Mouse (Mus musculus) stomach, embryonic 14.5 days (tissue): ENCODE measurements around the gene Nell1. TPM values are rescaled to one million over a fixed set of nuclear protein-coding genes. Genes with fewer than 3 reads are reported as not detected.

ENCODE experiments used
- ATAC-seq: fragments of 200-750 bp; cut with Nextera tagmentation; 2 replicates; pipeline ENCODE4 v1.8.0; 2017; ENCODE audit warnings: low read depth, moderate TSS enrichment; ENCODE audit not compliant: insufficient number of reproducible peaks, insufficient read depth, low FRiP score
- H3K27ac ChIP-seq: fragments of 300-500 bp; sonication (generic); 2 replicates; pipeline ENCODE4 v1.5.1; 2014; ENCODE audit warnings: mild to moderate bottlenecking, low read length, moderate library complexity, mixed read lengths
- H3K27me3 ChIP-seq: fragments of 300-500 bp; sonication (generic); 2 replicates; pipeline ENCODE4 v1.6.1; 2014; ENCODE audit warnings: low read length, control low read depth, mixed read lengths; ENCODE audit not compliant: control insufficient read depth, insufficient read depth
- H3K36me3 ChIP-seq: fragments of 300-500 bp; sonication (generic); 2 replicates; pipeline ENCODE4 v1.6.1; 2014; ENCODE audit warnings: mild to moderate bottlenecking, control low read depth, low read length, moderate library complexity, mixed read lengths; ENCODE audit not compliant: control insufficient read depth, insufficient read depth
- H3K4me1 ChIP-seq: fragments of 300-500 bp; sonication (generic); 2 replicates; pipeline ENCODE4 v1.6.1; 2014; ENCODE audit warnings: low read length, control low read depth, mixed read lengths; ENCODE audit not compliant: control insufficient read depth, insufficient read depth
- H3K4me2 ChIP-seq: fragments of 300-500 bp; sonication (generic); replicated peaks from 2 replicates; pipeline ENCODE4 v1.6.1; 2014; ENCODE audit warnings: low read depth, low read length, control low read depth
- H3K4me3 ChIP-seq: fragments of 300-500 bp; sonication (generic); 2 replicates; pipeline ENCODE4 v1.5.1; 2014; ENCODE audit warnings: low read depth, low read length, control low read depth
- H3K9ac ChIP-seq: fragments of 300-500 bp; sonication (generic); replicated peaks from 2 replicates; pipeline ENCODE4 v1.6.1; 2014; ENCODE audit warnings: low read depth, mild to moderate bottlenecking, control low read depth, low read length, moderate library complexity, mixed read lengths
- H3K9me3 ChIP-seq: fragments of 300-500 bp; sonication (generic); 2 replicates; pipeline ENCODE4 v1.6.1; 2016; ENCODE audit warnings: low read depth, low read length, control low read depth; ENCODE audit not compliant: control insufficient read depth
- WGBS: fragments of 180-500 bp; shearing (Covaris S2); extraction: QIAGEN DNeasy Blood & Tissue Kit; methylation state at CpG from one replicate; pipeline ENCODE4 v1.1.7; 2014; 5-methylcytosine and 5-hydroxymethylcytosine counted together
- polyA plus RNA-seq: library from polyadenylated mRNA; unstranded; fragments of >200 nt; fragmentation: Nextera tagmentation; extraction: Ambion mirVana; gene quantifications from 2 replicates; pipeline ENCODE4 v1.2.1, GENCODE M21; 2014

Nell1 gene
- polyA plus RNA-seq, 1 experiment from 2014 or later = 7.3 TPM

- no peaks in the 10 kb centered on the region for H3K4me1 ChIP-seq
- 93% methylated on average over 8 of the region's 8 CpGs for WGBS
- no peak for ATAC-seq
- H3K36me3 ChIP-seq = no peaks in the 10 kb centered on the region
- H3K9me3 ChIP-seq = no peaks in the 10 kb centered on the region
- no peak overlapping the region for H3K4me3 ChIP-seq
- H3K9ac ChIP-seq = no peak overlapping the region
- H3K27ac ChIP-seq = no peak overlapping the region
- no peak overlapping the region for H3K4me2 ChIP-seq
- H3K27me3 ChIP-seq = no peaks in the 10 kb centered on the region
These were observed 11.3 kb downstream of the Nell1 start for GRCm38 (mm10) chr7:49985947-49986346.

GRCm38 (mm10) chr7:49999321-49999720 lies 24.7 kb downstream of the Nell1 start:
- 63% methylated on average over 4 of the region's 4 CpGs for WGBS
- no peaks in the 10 kb centered on the region for H3K36me3 ChIP-seq
- no peak overlapping the region for H3K27ac ChIP-seq
- no peak overlapping the region for H3K4me2 ChIP-seq
- no peaks in the 10 kb centered on the region for H3K4me1 ChIP-seq
- H3K27me3 ChIP-seq = no peaks in the 10 kb centered on the region
- H3K4me3 ChIP-seq = no peak overlapping the region
- ATAC-seq = no peak
- no peak overlapping the region for H3K9ac ChIP-seq
- no peaks in the 10 kb centered on the region for H3K9me3 ChIP-seq

GRCm38 (mm10) chr7:50005268-50005667 lies 30.6 kb downstream of the Nell1 start:
- H3K9ac ChIP-seq = no peak overlapping the region
- H3K9me3 ChIP-seq = no peaks in the 10 kb centered on the region
- H3K4me1 ChIP-seq = no peaks in the 10 kb centered on the region
- no peaks in the 10 kb centered on the region for H3K36me3 ChIP-seq
- ATAC-seq = no peak
- 78% methylated on average over 2 of the region's 2 CpGs for WGBS
- H3K4me3 ChIP-seq = no peak overlapping the region
- H3K27ac ChIP-seq = no peak overlapping the region
- no peaks in the 10 kb centered on the region for H3K27me3 ChIP-seq
- H3K4me2 ChIP-seq = no peak overlapping the region

- no peak for ATAC-seq
These were observed 60.8 kb downstream of the Nell1 start for GRCm38 (mm10) chr7:50035187-50036153.

DNA sequence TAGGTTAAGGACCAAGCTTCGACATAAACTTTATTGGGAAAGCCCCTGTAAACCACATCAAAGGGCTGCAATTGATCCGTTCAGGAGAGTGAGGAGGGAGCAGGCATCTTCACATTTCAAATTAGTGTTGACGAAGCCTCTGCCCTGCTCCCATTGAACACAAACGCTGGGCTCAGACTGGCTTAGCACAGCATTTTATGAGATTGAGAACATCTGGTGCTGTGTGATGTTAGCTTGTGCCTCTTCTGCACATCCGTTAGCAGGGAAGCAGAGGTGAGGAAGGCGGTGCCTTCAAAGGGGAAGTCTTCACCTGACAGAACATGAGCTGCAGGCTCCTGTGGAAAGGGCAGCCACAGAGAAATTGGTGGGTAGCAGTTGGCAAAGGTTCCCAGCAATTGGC lies 66.4 kb downstream of the Nell1 start:
- no peaks in the 10 kb centered on the region for H3K4me1 ChIP-seq
- WGBS = 25% methylated on average over 6 of the region's 6 CpGs

More at GRCm38 (mm10) chr7:50035187-50036153, 60.8 kb downstream of the Nell1 start:
- Histone ChIP-seq H3K27me3 (no peaks in the 10 kb centered on the region), H3K27ac (no peak overlapping the region), H3K4me2 (no peak overlapping the region), H3K9ac (no peak overlapping the region), H3K36me3 (no peaks in the 10 kb centered on the region), H3K9me3 (no peaks in the 10 kb centered on the region), H3K4me3 (no peak overlapping the region), H3K4me1 (no peaks in the 10 kb centered on the region)
- 70% methylated on average over 13 of the region's 13 CpGs for WGBS

DNA sequence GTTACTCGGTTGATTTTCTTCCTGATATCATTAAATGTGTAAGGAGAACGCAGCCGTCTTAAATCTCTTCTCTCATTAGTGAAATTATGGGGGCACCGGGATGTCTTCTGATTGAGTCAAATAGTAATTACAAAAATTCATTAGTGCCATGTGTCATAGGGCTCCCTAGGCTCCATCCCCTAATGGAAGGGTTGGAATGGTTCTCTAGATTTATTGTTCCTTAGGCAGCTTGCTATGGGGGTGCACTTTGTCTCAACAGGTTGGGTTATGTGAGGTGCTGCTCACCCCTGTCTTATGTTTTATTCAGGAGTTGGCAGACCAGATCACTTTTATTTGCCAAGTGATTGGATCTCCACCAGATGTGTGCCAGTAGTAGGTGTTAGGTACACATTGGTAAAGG lies 75.5 kb downstream of the Nell1 start:
- Histone ChIP-seq H3K4me3 (no peak overlapping the region), H3K9ac (no peak overlapping the region), H3K27ac (no peak overlapping the region), H3K4me1 (no peaks in the 10 kb centered on the region), H3K27me3 (no peaks in the 10 kb centered on the region), H3K4me2 (no peak overlapping the region), H3K36me3 (no peaks in the 10 kb centered on the region), H3K9me3 (no peaks in the 10 kb centered on the region)
- ATAC-seq = no peak
- 91% methylated on average over 4 of the region's 4 CpGs for WGBS

More for the DNA sequence above, 66.4 kb downstream of the Nell1 start:
- Histone ChIP-seq H3K4me2 (no peak overlapping the region), H3K27me3 (no peaks in the 10 kb centered on the region), H3K9me3 (no peaks in the 10 kb centered on the region), H3K9ac (no peak overlapping the region), H3K27ac (no peak overlapping the region), H3K4me3 (no peak overlapping the region), H3K36me3 (no peaks in the 10 kb centered on the region)
- no peak for ATAC-seq

DNA sequence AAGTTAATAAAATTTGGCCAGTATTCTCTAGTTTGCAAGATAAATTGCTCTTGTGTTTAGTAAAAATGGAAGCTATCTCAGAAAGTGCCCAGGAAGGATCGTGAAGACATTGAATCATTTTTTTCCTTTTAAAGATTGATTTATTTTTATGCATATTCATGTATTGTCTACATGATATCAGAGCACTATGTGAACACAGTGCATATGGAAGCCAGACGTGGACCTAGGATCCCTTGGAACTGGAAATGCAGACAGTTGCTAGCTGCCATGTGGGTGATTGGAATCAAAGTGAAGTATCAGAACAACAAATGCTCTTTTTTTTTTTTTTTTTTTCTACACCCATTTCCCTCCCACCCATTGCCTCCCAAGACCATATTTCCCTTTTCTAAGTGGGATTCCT lies 79.0 kb downstream of the Nell1 start:
- Histone ChIP-seq H3K27me3 (no peaks in the 10 kb centered on the region), H3K9ac (no peak overlapping the region), H3K36me3 (no peaks in the 10 kb centered on the region), H3K4me3 (no peak overlapping the region), H3K4me1 (no peaks in the 10 kb centered on the region), H3K4me2 (no peak overlapping the region), H3K9me3 (no peaks in the 10 kb centered on the region), H3K27ac (no peak overlapping the region)
- no peak for ATAC-seq
- 82% methylated on average over 2 of the region's 2 CpGs for WGBS

DNA sequence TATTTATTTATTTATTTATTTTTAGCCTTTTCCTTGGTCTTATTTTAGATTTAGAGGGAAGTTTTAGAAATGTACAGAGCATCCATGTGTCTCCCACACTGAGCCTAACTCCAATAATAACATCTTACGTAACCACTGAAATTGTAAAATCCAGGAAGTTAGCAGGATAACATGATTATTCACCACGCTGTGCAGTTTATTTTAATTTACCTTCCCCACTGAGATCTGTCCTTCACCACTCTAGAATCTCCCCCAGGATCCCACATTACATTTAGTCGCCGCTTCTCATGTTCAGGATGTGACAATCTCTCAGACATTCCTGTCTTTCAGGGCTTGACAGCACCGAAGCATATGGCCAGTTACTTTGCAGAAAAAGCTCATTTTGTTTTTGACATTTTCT lies 119.8 kb downstream of the Nell1 start:
- Histone ChIP-seq H3K36me3 (no peaks in the 10 kb centered on the region), H3K9ac (no peak overlapping the region), H3K9me3 (no peaks in the 10 kb centered on the region), H3K27me3 (no peaks in the 10 kb centered on the region), H3K4me2 (no peak overlapping the region), H3K4me3 (no peak overlapping the region), H3K27ac (no peak overlapping the region), H3K4me1 (no peaks in the 10 kb centered on the region)
- no peak for ATAC-seq
- WGBS = 84% methylated on average over 5 of the region's 5 CpGs
